14 mouse cellular contexts compared by ENCODE assay signal in genomic region chr6:97291159-97291908, GRCm38 (mm10). TPM values are rescaled to one million over a fixed set of nuclear protein-coding genes. Genes with fewer than 3 reads are reported as not detected.
DNase-seq lines count a peak whose midpoint lies in the region; ATAC-seq and TF ChIP-seq lines count a peak whose summit lies in the region.
"Had no signal": no experiment of that assay in that cellular context is flagged by ENCODE, and none has a peak within 500 bp of the region (broad histone marks: within the 10 kb centered on the region; RNA-seq: fewer than 3 reads in every experiment).

No protein-coding gene starts in this region.

- no peaks in the 10 kb centered on the region for H3K9me3 ChIP-seq in hindbrain, postnatal 0 days (ENCODE audit: low read length)
- no peaks in the 10 kb centered on the region for H3K9me3 ChIP-seq in hindbrain, embryonic 11.5 days (ENCODE audit: control insufficient read depth, low read length)
- no peaks in the 10 kb centered on the region for H3K9me3 ChIP-seq in lung, postnatal 0 days (ENCODE audit: low read length)
- H3K9me3 ChIP-seq in stomach, embryonic 16.5 days (replicated peaks; ENCODE audit: control insufficient read depth, low read length), result no peaks in the 10 kb centered on the region
- H3K9me3 ChIP-seq: neural tube, embryonic 15.5 days had no signal

- H3K27ac ChIP-seq in hindbrain, postnatal 0 days, result no peak overlapping the region
- no peak overlapping the region for H3K27ac ChIP-seq in hindbrain, embryonic 11.5 days (ENCODE audit: low read depth, low read length)
- H3K27ac ChIP-seq in lung, postnatal 0 days (ENCODE audit: low read length), result no peak overlapping the region
- H3K27ac ChIP-seq in stomach, embryonic 16.5 days (ENCODE audit: low read length), result 0 out of 2 replicates have a peak overlapping the region, but pooled peaks have one; percentile 0
- H3K27ac ChIP-seq: neural tube, embryonic 15.5 days had no signal

- no peak for ATAC-seq in hindbrain, postnatal 0 days
- no peak for ATAC-seq in hindbrain, embryonic 11.5 days (ENCODE audit: low FRiP score)
- no peak for ATAC-seq in lung, postnatal 0 days
- no peak for ATAC-seq in stomach, embryonic 16.5 days (ENCODE audit: insufficient read depth, low FRiP score)

- H3K27me3 ChIP-seq in hindbrain, postnatal 0 days (ENCODE audit: insufficient read depth, low read length), result no peaks in the 10 kb centered on the region
- no peaks in the 10 kb centered on the region for H3K27me3 ChIP-seq in hindbrain, embryonic 11.5 days (ENCODE audit: control insufficient read depth, insufficient read depth, low read length)
- no peaks in the 10 kb centered on the region for H3K27me3 ChIP-seq in lung, postnatal 0 days (replicated peaks; ENCODE audit: insufficient read depth, low read length)
- H3K27me3 ChIP-seq in stomach, embryonic 16.5 days (ENCODE audit: control insufficient read depth, insufficient read depth, low read length), result no peaks in the 10 kb centered on the region
- H3K27me3 ChIP-seq: neural tube, embryonic 15.5 days had no signal

- peak; percentile 26 to 40 for DNase-seq in cerebellum, postnatal 10 days
- DNase-seq in cerebellum, adult 11-12 months, result no peak
- DNase-seq in hindbrain, postnatal 0 days (ENCODE audit: low spot score), result no peak
- DNase-seq in hindbrain, embryonic 11.5 days (ENCODE audit: low spot score), result no peak
- DNase-seq in lung, postnatal 0 days (ENCODE audit: low spot score), result peak; percentile 11
- no peak for DNase-seq in lung, postnatal 14 days
- no peak for DNase-seq in spleen, postnatal 36 days (ENCODE audit: low spot score in 2 of 2)
- DNase-seq: gastrocnemius, postnatal 36 days; lung, adult 18-20 months; right cerebral cortex, postnatal 25 days had no signal

- no peaks in the 10 kb centered on the region for H3K4me1 ChIP-seq in hindbrain, postnatal 0 days (ENCODE audit: insufficient read depth, low read length)
- H3K4me1 ChIP-seq in hindbrain, embryonic 11.5 days (replicated peaks; ENCODE audit: control insufficient read depth, insufficient read depth, low read length), result no peaks in the 10 kb centered on the region
- H3K4me1 ChIP-seq in lung, postnatal 0 days (ENCODE audit: insufficient read depth, low read depth, low read length), result 0 out of 2 replicates have a peak, but pooled peaks cover 3% of the 10 kb centered on the region
- H3K4me1 ChIP-seq in stomach, embryonic 16.5 days (ENCODE audit: control insufficient read depth, insufficient read depth, low read length), result peaks cover 19% of the 10 kb centered on the region
- H3K4me1 ChIP-seq: neural tube, embryonic 15.5 days had no signal

- H3K4me2 ChIP-seq in hindbrain, postnatal 0 days (ENCODE audit: low read depth, low read length), result 0 out of 2 replicates have a peak overlapping the region, but pooled peaks have one; percentile 1
- no peak overlapping the region for H3K4me2 ChIP-seq in hindbrain, embryonic 11.5 days (replicated peaks; ENCODE audit: low read depth, low read length)
- H3K4me2 ChIP-seq in lung, postnatal 0 days (replicated peaks; ENCODE audit: low read depth, low read length), result no peak overlapping the region
- H3K4me2 ChIP-seq in stomach, embryonic 16.5 days (ENCODE audit: low read depth, low read length), result no peak overlapping the region
- H3K4me2 ChIP-seq: neural tube, embryonic 15.5 days had no signal

- peaks cover 11% of the 10 kb centered on the region for H3K36me3 ChIP-seq in hindbrain, postnatal 0 days (ENCODE audit: insufficient read depth, low read length)
- peaks cover 6% of the 10 kb centered on the region for H3K36me3 ChIP-seq in hindbrain, embryonic 11.5 days (ENCODE audit: control insufficient read depth, insufficient read depth, low read length)
- H3K36me3 ChIP-seq in lung, postnatal 0 days (ENCODE audit: insufficient read depth, low read length), result peaks cover 15% of the 10 kb centered on the region; the same call in 1 of the 2 replicates
- no peaks in the 10 kb centered on the region for H3K36me3 ChIP-seq in stomach, embryonic 16.5 days (ENCODE audit: control insufficient read depth, insufficient read depth, low read length)

- TF ChIP-seq EP300 in lung, postnatal 0 days (IDR thresholded peaks at IDR 0.05), result no peak

- no peak for TF ChIP-seq CTCF in hindbrain, postnatal 0 days (IDR thresholded peaks at IDR 0.05; ENCODE audit: low read depth)
- no peak for TF ChIP-seq CTCF in lung, postnatal 0 days (IDR thresholded peaks at IDR 0.05)

- no peak overlapping the region for H3K9ac ChIP-seq in hindbrain, postnatal 0 days (replicated peaks; ENCODE audit: low read length)
- H3K9ac ChIP-seq in hindbrain, embryonic 11.5 days (ENCODE audit: low read depth, low read length), result no peak overlapping the region
- no peak overlapping the region for H3K9ac ChIP-seq in lung, postnatal 0 days (replicated peaks; ENCODE audit: low read depth)
- H3K9ac ChIP-seq in stomach, embryonic 16.5 days (ENCODE audit: low read length), result no peak overlapping the region
- H3K9ac ChIP-seq: neural tube, embryonic 15.5 days had no signal

- no peak overlapping the region for H3K4me3 ChIP-seq in hindbrain, postnatal 0 days (ENCODE audit: low read length)
- H3K4me3 ChIP-seq in hindbrain, embryonic 11.5 days (ENCODE audit: low read depth, low read length), result no peak overlapping the region
- H3K4me3 ChIP-seq in lung, postnatal 0 days (ENCODE audit: low read depth, low read length), result no peak overlapping the region
- H3K4me3 ChIP-seq in stomach, embryonic 16.5 days (replicated peaks; ENCODE audit: low read length), result no peak overlapping the region
- H3K4me3 ChIP-seq: neural tube, embryonic 15.5 days had no signal

- 49% methylated on average over 21 of the region's 21 CpGs for WGBS in hindbrain, postnatal 0 days
- WGBS in hindbrain, embryonic 11.5 days, result 74% methylated on average over 21 of the region's 21 CpGs
- 58% methylated on average over 21 of the region's 21 CpGs for WGBS in lung, postnatal 0 days
- 64% methylated on average over 21 of the region's 21 CpGs for WGBS in stomach, embryonic 16.5 days

RNA-seq across cellular contexts. Expression of gene Lmod3, which starts 38.8 kb away (rescaled TPM):
- 0.21 TPM in 1 of 2 replicates, not detected in the other for total RNA-seq in hindbrain, postnatal 0 days (2014; rRNA removed)
- not detected in 2 replicates for polyA plus RNA-seq in hindbrain, postnatal 0 days (2015; fragmentation: Nextera tagmentation; extraction: Ambion mirVana)
- polyA plus RNA-seq in hindbrain, embryonic 11.5 days (2014; fragmentation: Nextera tagmentation; extraction: Ambion mirVana), result 0.42 and 0.66 TPM in 2 replicates
- polyA plus RNA-seq in lung, postnatal 0 days (2015; fragmentation: Nextera tagmentation; extraction: Ambion mirVana), result 0.24 and 0.31 TPM in 2 replicates
- 0.10 and 4.4 TPM in 2 replicates for polyA plus RNA-seq in stomach, embryonic 16.5 days (2015; fragmentation: Nextera tagmentation; extraction: Ambion mirVana)
- total RNA-seq: layer of hippocampus, adult 18-20 months; midbrain, postnatal 0 days had no signal
- polyA plus RNA-seq: midbrain, postnatal 0 days had no signal

Comparison
In these comparisons a context has a peak if more than half of its experiments do, and no peak if none do; other contexts are left out.
1. DNase-seq: peak in cerebellum, postnatal 10 days (2 of 2) and lung, postnatal 0 days (single experiment); none in cerebellum, adult 11-12 months (single experiment), hindbrain, postnatal 0 days (single experiment), hindbrain, embryonic 11.5 days (single experiment), lung, postnatal 14 days (single experiment) and spleen, postnatal 36 days (0 of 2).